Mouse (Mus musculus) liver, adult 2 months (tissue): ENCODE data around the gene Mtfr1l. TPM values are rescaled to one million over a fixed set of nuclear protein-coding genes. Genes with fewer than 3 reads are reported as not detected.

Experiments used
- DNase-seq: peaks from one replicate; pipeline ENCODE4 v3.0.0-alpha.2; 2011; ENCODE audit warnings: low read depth, low spot score; ENCODE audit errors: extremely low read depth
- H3K27ac ChIP-seq: fragments of 200-500 bp; replicated peaks from 2 replicates; pipeline ENCODE4 v1.5.1; 2012; ENCODE audit warnings: low read depth, mild to moderate bottlenecking, control low read depth, inconsistent platforms, low read length; ENCODE audit not compliant: insufficient read depth
- H3K27me3 ChIP-seq: fragments of 200-500 bp; 2 replicates; pipeline ENCODE4 v1.6.1; 2012; ENCODE audit warnings: mild to moderate bottlenecking, moderate library complexity, low read length, inconsistent platforms; ENCODE audit not compliant: control insufficient read depth, insufficient read depth
- H3K36me3 ChIP-seq: fragments of 200-500 bp; 2 replicates; pipeline ENCODE4 v1.6.1; 2012; ENCODE audit warnings: low read length, inconsistent platforms; ENCODE audit not compliant: control insufficient read depth, insufficient read depth
- H3K4me1 ChIP-seq: fragments of 200-500 bp; 2 replicates; pipeline ENCODE4 v1.6.1; 2011; ENCODE audit warnings: low read length; ENCODE audit not compliant: control insufficient read depth, insufficient read depth
- H3K4me3 ChIP-seq: fragments of 200-500 bp; 2 replicates; pipeline ENCODE4 v1.5.1; 2011; ENCODE audit warnings: low read depth, mild to moderate bottlenecking, control low read depth, low read length, moderate library complexity; ENCODE audit not compliant: insufficient read depth
- H3K79me2 ChIP-seq: fragments of 200-500 bp; 2 replicates; pipeline ENCODE4 v1.6.1; 2012; ENCODE audit warnings: inconsistent platforms, mild to moderate bottlenecking, low read length, moderate library complexity; ENCODE audit not compliant: control insufficient read depth, insufficient read depth
- H3K9ac ChIP-seq: fragments of 200-500 bp; 2 replicates; pipeline ENCODE4 v1.6.1; 2012; ENCODE audit warnings: low read depth, mild to moderate bottlenecking, control low read depth, inconsistent platforms, low read length
- CTCF ChIP-seq: fragments of 200-500 bp; IDR thresholded peaks from 2 replicates; pipeline ENCODE4 v1.5.1; 2011; ENCODE audit warnings: low read depth, low read length, control low read depth
- POLR2A ChIP-seq: fragments of 200-500 bp; IDR thresholded peaks from 2 replicates; pipeline ENCODE4 v1.6.1; 2011; ENCODE audit warnings: low read length, control low read depth; ENCODE audit not compliant: insufficient read depth; ENCODE audit errors: extremely low read depth
- WGBS: fragments of 180-500 bp; shearing (Covaris S2); methylation state at CpG from one replicate; pipeline ENCODE4 v1.1.7; 2018; 5-methylcytosine and 5-hydroxymethylcytosine counted together
- polyA plus RNA-seq: library from polyadenylated mRNA; depleted of rRNA; stranded (reverse); fragments of >200 nt; gene quantifications from 2 replicates; pipeline ENCODE4 v1.2.3, GENCODE M21; 2012
- total RNA-seq: library from RNA; depleted of rRNA; stranded (reverse); fragments of >200 nt; gene quantifications from 2 replicates; pipeline ENCODE4 v1.2.3, GENCODE M21; 2014

The Mtfr1l gene
- total and polyA plus RNA-seq, 2 experiments = 55.1 to 80.1 TPM

GRCm38 (mm10) chr4:134551494-134552316 lies 16.5 kb upstream of the Mtfr1l start, which contains the start of gene Selenon:
Gene Selenon, minus strand, starts transcription at chr4:134552166.
- peak within 1 kb of the TSS; percentile 58 for H3K9ac ChIP-seq
- WGBS = 7% methylated on average over 64 of the region's 67 CpGs
- no peaks in the 10 kb centered on the region for H3K79me2 ChIP-seq
- H3K36me3 ChIP-seq = no peaks in the 10 kb centered on the region
- H3K27me3 ChIP-seq = no peaks in the 10 kb centered on the region
- H3K4me3 ChIP-seq = peak within 1 kb of the TSS; percentile 63
- no peak for DNase-seq
- TF ChIP-seq POLR2A (no peak), CTCF (no peak)
- no peaks in the 10 kb centered on the region for H3K4me1 ChIP-seq
- H3K27ac ChIP-seq = no peak within 1 kb of the TSS

GRCm38 (mm10) chr4:134549899-134550298 lies 14.7 kb upstream of the Mtfr1l start:
- no peak for DNase-seq
- H3K9ac ChIP-seq = no peak overlapping the region
- no peaks in the 10 kb centered on the region for H3K27me3 ChIP-seq
- no peaks in the 10 kb centered on the region for H3K4me1 ChIP-seq
- WGBS = 99% methylated on average over 8 of the region's 8 CpGs
- no peaks in the 10 kb centered on the region for H3K36me3 ChIP-seq
- no peaks in the 10 kb centered on the region for H3K79me2 ChIP-seq
- H3K27ac ChIP-seq = no peak overlapping the region
- H3K4me3 ChIP-seq = no peak overlapping the region
- TF ChIP-seq POLR2A = no peak
- TF ChIP-seq CTCF = peak; percentile 15; the same call in 1 of the 2 replicates

GRCm38 (mm10) chr4:134548169-134548938 lies 13.2 kb upstream of the Mtfr1l start:
- 79% methylated on average over 18 of the region's 18 CpGs for WGBS
- H3K79me2 ChIP-seq = no peaks in the 10 kb centered on the region
- no peak overlapping the region for H3K9ac ChIP-seq
- no peaks in the 10 kb centered on the region for H3K27me3 ChIP-seq
- H3K4me1 ChIP-seq = no peaks in the 10 kb centered on the region
- DNase-seq = no peak
- H3K27ac ChIP-seq = no peak overlapping the region
- TF ChIP-seq CTCF (no peak), POLR2A (no peak)
- no peak overlapping the region for H3K4me3 ChIP-seq
- H3K36me3 ChIP-seq = no peaks in the 10 kb centered on the region

GRCm38 (mm10) chr4:134546814-134547705 lies 11.9 kb upstream of the Mtfr1l start:
- H3K4me1 ChIP-seq = no peaks in the 10 kb centered on the region
- no peak overlapping the region for H3K27ac ChIP-seq
- DNase-seq = no peak
- H3K79me2 ChIP-seq = no peaks in the 10 kb centered on the region
- TF ChIP-seq CTCF = no peak
- TF ChIP-seq POLR2A = no peak
- H3K36me3 ChIP-seq = no peaks in the 10 kb centered on the region
- H3K4me3 ChIP-seq = no peak overlapping the region
- no peak overlapping the region for H3K9ac ChIP-seq
- 67% methylated on average over 9 of the region's 9 CpGs for WGBS
- no peaks in the 10 kb centered on the region for H3K27me3 ChIP-seq

GRCm38 (mm10) chr4:134543261-134543660 lies 8.1 kb upstream of the Mtfr1l start:
- no peak for TF ChIP-seq POLR2A
- peak; percentile 98 for TF ChIP-seq CTCF
- Histone ChIP-seq H3K79me2 (no peaks in the 10 kb centered on the region), H3K27me3 (no peaks in the 10 kb centered on the region), H3K4me1 (no peaks in the 10 kb centered on the region), H3K36me3 (no peaks in the 10 kb centered on the region), H3K9ac (no peak overlapping the region), H3K4me3 (no peak overlapping the region), H3K27ac (no peak overlapping the region)
- peak; percentile 51 for DNase-seq
- 4% methylated on average over 5 of the region's 5 CpGs for WGBS
